Mouse (Mus musculus) NIH3T3 (cell line): ENCODE data around the gene Grip1.

Experiments used
- DNase-seq: peaks from one replicate; pipeline ENCODE4 v3.0.0-alpha.2; 2012; ENCODE audit warnings: low read depth

Grip1 gene

DNA sequence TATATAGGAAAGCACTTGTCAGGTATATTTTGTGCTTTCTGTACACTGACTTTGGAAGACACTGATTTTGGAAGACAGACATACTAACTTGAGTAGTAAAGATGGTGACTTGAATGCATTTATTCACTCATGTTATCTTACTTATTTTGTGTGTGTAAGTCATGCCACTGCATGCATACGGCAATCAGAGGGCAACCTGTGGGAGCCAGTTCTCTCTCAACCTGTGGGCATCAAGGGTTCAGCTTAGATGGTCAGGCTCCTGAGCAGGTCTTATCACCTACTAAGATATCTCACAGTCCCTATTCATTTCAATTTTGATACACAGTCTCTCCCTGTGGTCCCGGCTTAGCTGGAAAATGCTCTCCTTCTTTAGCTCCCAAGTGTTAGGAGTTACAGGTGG lies 5.4 kb downstream of the Grip1 start:
- DNase-seq: no peak

DNA sequence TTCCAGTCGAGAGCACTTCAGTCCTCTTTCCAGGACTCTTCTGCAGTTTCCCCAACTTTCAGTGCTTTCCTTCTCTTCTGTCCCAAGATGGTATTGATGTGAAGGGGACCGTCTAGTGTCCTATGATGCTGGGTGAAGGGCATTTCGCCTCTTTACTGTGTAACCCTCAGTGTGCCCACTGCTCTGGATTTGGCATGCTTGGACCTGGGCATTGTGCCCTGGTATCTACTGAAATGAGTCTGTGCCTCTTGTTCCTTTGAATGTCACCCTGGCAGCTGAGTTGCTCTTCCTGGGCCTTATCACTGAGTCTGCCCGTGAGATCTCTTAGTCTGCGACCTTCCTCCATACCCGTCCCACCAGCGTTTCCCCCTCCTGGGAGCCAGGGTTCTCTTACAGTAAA lies 9.7 kb downstream of the Grip1 start:
- no peak for DNase-seq

DNA sequence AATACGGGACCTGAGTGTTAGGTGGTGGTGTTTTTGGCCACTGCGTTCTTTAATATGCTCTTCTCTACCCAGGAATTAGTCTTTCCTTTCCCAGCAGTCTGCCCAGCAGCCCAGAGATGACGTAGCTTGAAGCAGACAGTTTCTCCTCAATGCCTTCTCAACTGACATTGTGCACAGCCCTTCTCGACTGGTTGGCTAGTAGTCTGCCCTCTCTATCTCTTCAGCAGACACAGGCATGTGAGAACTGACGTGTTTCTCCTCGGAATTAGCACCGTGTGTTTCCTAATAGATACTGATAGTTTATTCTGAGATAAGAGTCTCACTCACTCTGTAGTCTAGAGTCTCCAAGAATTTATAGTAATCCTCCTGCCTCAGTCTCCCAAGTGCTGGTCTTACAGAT lies 10.2 kb downstream of the Grip1 start:
- no peak for DNase-seq

DNA sequence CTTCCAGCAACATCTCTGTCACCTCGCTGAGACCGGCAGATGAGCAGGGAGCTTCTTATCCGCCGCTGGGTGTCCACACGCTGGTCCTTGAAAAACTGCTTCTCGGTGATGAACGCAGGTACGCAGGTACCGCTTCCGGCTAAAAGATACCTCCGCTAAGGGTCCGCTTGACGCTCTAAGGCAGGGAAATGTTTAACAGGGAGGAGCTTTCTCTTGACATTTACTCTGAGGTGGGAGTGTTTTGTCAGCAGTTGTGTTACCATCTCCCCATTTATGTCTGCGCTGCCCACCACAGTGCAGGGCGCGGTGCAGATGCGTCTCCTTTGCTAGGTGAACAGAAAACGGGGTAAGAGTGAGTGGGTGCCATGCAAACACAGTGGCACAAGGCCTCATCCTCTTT lies 14.3 kb downstream of the Grip1 start:
- no peak for DNase-seq

DNA sequence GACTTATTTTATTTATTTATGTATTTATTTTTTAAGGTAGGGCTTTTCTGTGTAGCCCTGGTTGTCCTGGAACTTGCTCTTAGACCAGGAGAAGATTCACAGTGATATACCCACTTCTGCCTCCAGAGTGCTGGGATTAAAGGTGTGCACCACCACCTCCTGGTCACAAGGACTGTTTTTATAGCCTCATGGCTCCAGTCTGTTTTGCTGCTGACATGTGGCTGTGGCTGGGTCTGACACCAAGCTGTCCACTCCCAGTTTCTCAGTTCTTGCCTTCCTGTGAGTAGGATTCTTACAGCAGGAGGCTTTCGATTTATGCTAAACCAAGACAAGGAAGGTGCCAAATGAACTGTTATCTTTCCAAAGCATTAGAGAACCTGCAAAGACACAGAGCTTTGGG lies 16.5 kb downstream of the Grip1 start:
- no peak for DNase-seq

DNA sequence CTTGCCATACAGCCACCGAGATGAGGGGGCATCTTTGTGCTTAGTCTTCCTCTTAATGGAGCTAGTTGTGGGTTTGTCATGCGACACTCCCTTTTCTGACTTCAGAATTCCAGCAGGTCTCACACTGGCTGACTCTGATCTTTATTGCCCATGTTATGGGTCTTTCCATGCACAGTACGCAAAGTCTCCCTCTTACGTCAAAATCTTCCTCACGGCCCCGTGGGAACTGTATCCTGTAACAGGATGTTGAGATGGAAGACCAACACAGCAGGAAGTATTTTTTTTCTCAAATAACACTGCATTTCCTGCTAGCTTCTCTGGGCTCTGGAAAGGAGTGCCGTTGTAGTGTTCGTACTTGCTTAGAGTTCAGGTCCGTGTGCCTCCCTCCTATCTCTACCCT lies 21.5 kb downstream of the Grip1 start:
- DNase-seq: no peak

DNA sequence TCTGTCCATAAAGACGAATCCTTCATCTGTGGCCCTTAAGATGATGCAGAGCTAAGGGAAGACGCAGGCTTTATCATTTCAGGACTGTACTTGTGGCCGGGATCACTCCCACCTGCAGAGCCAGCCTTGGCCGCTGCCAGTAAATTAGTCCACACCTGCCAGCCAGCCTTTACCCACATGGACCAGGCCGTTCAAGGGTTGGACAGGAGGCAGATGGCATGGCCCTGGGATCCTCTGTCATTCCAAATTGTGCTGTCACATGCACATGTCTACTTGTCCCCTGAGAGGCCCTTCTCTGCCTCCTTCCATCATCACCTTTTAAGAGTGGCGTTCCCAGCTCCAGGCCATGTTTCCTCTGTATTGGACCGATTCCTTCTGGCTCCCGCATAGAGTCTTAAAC lies 24.0 kb downstream of the Grip1 start:
- DNase-seq: no peak

DNA sequence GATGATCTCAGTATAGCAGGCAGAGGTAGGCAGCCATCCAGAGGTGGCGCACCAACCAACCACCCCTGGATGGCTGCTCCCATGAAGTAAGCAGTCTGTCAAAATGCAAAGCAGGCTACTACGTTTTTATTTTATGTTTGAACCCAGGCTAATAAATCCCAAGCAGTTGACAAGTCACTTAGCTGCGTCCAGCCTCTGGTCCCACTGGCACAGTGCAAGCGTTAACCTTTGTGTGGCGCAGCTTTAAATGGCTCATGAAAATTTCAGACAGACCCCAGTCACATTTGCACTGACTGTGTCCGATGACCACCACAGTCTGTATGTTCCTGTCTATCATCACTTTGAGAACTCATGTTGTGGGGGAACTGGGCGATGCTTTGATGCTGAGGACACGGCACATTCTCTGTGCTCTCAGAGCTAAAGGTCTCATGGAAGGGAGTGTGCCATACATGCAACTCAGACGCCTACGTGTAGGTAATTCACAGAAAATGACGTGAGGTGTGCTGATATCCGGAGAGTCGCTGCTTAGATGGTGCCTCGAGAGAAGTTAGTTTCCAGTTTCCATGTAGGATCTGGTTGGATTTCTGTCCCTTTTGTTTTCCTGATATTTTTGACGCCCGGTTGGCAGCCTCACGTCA lies 29.6 kb downstream of the Grip1 start:
- no peak for DNase-seq

DNA sequence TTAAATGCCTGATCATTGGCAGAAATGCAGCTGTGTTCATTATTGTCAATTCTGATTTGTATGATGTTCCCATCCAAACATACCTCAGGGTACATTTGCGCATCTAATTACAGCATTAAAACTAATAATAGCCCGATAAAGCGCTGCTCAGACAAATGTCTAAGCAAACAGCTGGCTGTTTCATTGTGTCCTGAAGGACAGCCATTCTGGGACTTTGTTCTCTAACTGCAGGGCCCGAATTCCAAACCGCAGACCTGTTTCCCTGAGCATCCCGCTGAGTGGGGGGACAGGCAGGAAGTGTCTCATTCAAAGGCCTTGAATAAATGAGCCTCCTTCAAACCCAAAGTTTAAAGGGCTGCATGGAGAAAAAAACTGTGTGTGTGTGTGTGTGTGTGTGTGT lies 30.1 kb downstream of the Grip1 start:
- no peak for DNase-seq

DNA sequence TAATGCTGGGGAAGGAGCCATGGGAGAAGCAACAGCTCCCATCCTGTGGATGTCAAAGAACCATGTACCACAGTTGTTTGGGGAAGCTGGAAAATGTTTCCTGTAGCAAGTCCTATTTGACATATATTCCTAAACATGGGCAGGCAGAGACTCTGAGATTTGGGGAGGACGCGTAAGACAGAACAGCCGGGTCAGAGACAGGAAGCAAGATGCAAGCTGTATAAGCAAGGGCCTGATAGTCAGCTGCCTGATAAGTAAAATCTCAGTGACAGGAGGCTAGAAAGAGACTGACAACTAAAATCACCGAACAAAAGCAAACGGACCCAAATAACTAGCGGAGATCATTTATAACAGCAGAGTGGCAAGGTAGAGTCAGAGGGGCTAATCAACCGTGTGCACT lies 33.3 kb downstream of the Grip1 start:
- no peak for DNase-seq

DNA sequence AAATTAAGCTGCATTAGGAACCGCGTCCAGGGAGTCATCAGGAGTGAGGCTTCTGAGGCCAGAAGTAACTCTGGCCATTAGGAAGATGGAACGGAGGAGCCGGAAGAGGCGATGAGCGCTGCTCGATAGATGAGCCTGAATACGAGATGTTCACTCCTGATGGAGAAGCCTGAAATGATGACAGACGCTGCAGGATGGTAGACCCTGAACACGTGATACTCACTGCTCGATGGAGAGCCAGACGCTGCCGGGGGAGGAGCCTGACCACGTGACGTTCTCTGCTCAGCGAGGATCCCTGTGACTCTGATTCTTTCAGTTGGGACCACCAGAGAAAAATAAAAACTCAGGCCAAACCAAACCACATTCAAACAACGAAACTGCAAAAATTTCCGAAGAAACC lies 37.2 kb downstream of the Grip1 start:
- DNase-seq: no peak

DNA sequence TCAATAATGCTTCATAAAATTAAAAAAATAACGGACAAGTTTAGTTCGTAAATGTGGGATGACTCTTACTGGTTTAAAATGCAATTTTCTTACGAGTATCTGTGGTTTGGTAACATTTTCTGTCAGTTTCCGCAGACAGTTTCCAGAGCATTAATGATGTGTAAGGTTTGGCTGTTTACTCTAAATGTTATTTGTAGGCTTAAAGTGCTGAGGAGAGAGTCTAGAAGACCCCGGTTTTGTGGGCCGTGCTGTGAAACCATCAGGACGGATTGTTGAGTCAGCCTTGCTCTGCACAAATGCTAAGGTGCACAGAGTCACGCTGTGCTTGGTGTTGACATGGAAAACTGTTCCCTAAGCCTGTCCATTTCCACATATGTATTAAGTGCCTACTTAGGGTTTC lies 41.7 kb downstream of the Grip1 start:
- no peak for DNase-seq

DNA sequence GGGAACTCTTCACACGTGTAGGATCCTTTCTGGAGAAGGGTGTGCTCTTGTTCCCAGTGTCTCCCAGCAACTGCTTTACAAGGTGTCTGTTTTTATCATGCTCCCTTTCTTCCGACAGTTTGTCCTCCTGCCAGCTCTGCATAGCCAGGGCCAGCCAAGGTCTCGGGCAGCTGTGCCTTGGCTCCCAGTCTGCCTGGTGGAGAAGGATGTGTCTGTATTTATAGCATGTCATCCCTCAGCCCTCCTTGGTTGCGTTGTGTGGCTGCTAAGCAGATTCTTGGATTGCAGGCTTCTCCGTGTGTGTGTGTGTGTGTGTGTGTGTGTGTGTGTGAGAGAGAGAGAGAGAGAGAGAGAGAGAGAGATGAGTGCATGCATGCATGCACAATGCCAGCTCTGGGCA lies 42.6 kb downstream of the Grip1 start:
- no peak for DNase-seq

DNA sequence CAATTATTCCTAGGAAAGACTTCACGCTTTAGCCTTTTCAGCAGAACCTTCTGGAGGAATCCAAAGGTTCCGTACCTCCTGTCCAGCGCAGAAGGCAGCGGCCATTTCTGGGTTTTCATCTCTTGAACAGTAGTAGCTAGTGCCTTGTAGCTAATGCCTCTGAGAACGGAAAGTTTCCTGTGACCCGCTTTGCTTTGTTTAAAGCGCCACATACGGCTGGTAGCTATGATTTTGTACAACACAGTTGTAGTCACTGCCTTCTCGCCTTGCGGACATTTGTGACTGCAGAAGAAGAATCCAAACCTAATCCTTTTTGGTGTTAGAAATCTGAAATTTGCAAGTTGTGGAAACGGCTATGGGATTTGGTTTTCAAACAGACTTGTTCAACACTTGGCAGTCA lies 68.1 kb downstream of the Grip1 start:
- no peak for DNase-seq

DNA sequence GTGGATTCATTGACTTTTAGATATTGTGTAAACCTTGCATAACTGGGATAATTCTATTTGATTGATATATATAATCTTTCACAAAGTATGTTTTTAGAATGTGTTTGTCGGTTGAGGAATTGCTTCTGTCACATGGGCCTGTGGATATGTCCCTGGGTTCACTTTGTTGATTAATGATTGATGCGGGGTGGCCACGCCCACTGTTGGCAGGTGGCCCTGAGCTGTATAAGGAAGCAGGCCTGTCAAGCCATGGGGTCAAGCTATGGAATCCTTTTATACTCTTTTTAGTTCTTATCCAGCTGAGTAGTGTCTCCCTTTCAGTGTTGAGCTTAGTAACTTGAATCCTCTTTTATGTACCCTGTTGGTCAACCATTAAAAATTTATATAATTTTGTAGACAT lies 72.1 kb downstream of the Grip1 start:
- no peak for DNase-seq

DNA sequence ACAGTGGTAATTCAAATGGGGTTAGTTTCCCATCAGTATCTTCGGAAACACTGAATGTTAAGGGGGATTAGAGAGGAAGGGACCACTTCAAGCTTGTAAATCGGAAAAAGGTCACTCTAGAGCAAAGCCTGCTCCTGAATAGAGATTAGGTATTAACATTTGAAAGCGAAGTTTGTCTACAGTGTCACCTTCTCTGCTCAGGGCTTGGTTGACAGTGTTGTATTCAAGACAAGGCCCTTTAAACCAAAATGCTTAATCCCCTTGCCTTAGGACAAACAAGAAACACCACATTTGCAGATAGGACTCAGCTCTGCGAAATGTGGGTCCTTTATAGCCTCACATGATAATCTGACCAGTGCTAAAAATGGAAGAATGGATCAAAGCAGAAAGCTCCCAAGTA lies 81.2 kb downstream of the Grip1 start:
- no peak for DNase-seq

DNA sequence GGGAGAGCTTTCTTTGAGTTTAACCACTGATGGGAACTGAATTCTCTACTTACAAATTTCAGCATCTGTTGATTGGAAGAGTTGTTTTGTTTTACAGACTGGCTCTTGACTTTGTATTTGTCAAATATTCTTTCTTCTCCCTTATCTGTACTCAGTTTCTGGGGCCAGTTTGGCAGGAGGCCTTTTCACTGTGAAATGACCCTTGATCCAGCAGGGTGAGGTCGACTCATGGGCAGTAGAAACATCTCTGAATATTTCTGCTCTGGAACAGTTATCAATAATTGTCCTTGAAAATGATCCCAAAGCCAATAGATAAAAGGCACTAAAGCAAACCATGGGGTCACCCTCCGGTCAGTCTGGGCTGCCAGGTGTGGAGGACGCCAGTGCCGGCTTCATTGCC lies 88.0 kb downstream of the Grip1 start:
- no peak for DNase-seq

DNA sequence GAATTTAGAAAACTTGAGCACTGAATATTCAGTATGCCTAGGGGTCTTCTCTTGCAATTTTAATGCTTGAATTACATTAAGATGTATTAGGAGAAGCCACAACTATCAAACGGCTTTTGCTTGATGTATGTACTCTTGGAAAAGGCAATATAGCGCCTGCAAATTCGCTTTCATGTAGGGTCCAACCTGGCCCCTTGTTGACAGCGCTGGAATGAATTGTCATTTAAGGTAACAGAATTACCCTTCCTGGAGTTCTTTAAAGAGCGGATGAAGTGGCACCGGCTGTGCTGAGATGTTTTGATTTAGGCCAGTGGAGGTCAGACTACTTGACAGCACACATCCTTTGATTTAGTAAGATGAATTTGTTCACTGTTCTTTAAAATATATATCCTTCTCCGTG lies 90.1 kb downstream of the Grip1 start:
- DNase-seq: no peak

DNA sequence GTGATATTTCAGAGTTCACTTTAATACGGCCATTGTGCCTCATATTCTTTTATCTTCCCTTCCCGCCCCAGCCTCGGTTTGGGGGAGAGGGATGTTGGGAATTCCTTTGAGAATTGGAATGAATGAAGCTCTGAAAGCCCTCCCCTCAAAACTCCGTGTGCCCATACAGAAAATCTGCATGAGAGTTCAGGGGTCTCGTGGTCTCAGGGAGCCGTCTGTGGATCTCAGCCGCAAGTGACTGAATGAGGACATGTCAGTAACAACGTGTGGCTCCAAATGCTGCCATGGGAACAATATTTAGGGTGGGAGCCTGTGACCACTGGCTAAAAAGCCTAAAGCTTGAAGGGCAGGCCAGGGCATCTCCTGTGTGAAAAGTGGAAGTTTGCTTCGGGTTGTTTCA lies 91.1 kb downstream of the Grip1 start:
- DNase-seq: no peak

DNA sequence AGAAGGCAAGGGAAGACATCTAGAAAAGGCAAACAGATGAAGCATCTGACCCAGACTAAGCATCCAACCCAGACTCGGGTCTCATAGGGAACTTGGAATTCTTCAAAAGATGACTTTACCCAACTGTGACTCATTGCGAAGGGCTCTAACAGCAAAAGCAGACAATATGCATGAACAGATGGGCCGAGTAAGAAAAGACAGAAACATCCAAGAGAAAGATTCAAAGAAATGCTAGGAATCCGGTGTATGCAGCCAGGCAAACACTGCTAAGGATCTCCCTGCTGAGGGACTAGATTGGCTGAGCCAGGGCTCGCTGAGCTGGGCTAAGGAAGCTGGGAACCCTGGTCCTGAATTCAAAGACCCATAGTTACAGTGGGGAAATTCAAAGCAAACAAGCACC lies 94.2 kb downstream of the Grip1 start:
- DNase-seq: peak; percentile 4

DNA sequence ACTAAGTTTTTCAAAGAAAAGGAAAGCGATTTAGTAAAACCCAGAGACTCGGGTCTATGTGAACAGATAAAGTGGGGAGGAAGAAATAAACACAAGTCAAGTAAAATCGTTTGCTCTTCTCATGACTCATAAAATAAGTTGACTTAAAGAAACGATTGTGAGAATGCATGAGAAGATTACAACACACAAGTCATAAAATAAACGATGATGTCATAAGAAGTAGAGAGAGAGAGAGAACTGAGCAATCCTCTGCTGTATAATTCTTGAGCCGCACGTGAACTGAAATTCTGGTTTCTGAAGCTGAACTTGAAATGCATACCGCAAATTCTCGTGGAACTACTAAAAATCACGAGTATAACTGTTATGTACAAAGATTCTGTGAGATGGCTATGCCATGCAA lies 95.1 kb downstream of the Grip1 start:
- no peak for DNase-seq

DNA sequence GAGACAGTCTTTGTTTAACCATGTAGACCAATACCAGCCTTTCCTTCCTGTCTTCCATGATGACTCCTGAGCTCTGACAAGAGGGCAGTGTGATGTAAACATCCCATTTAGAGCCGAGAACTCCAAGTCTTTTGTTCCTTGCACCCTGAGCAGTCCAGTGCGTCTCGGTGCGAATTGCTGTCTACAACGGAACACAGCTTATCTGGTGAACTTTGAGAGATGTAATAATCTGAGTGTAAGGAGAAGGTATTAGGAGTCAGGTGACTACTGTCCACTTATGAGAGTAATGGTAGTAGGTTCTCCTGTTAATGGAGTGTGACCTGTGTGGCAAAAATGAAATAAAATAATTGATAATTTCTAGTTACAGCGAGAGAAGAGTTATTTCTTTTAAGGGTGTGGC lies 97.0 kb downstream of the Grip1 start:
- no peak for DNase-seq

DNA sequence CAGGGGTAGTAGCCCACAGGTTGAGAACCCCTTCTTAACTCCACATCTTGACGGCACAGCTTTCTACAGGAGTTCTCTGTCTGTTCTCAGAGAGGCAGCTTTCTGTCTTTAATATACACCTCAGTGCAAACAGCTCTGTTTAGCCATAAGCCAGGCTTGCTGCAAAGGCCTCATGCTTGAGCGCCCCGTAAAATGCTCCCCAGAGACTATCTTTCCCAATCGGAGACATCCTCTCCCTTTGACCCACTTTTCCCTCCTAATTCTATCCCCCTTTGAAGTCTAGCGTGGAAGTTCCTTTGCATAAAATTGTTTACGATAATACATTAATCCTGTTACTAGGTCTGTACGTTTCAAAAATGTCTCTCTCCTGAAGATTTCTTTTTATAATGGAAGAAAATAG lies 102.7 kb downstream of the Grip1 start:
- no peak for DNase-seq

DNA sequence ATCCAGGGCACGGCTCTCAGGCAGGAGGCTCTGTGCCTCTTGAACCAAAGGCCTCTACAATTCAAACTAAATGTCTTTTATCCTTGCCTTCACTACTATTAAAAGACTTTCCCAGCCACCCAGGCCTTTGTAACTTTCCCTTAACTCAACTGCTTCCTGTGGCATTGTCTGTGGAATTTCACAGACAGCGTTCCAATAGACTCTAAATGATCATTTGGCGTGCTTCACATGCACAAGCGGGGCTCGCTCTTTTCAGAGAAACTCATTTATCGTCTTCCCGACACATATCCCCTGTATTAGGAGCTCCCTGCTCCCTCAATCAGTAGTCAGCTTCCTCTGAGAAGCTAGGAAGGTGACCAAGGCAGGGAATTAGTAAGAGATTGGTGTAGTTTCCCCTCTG lies 104.8 kb downstream of the Grip1 start:
- DNase-seq: no peak

DNA sequence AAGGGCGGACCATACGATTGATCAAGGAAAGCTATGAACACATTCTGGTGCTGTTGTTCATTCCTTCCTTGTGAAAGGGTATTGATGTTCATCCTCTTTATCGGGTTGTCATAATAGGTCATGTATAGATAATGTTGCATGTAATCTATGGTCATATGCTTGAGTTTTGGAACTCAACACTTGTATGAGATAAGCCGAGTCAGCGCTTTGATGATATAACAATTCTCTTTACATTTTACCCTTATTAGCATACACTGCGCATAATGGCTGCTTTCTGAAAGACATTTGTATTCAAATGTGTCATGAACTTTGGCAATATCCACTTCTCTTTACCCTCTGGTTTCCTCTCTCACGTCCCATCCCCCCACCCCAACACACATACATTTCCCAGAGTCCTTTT lies 111.2 kb downstream of the Grip1 start:
- no peak for DNase-seq
